Mouse (Mus musculus): ENCODE data around the gene Ltbp3. TPM values are rescaled to one million over a fixed set of nuclear protein-coding genes. Genes with fewer than 3 reads are reported as not detected.
A peak's percentile ranks its signal among the peaks of the same experiment; 100 is the strongest.

Gene Ltbp3
- polyA plus RNA-seq, 1 experiment from 2014 or later: 16.6 TPM

DNA sequence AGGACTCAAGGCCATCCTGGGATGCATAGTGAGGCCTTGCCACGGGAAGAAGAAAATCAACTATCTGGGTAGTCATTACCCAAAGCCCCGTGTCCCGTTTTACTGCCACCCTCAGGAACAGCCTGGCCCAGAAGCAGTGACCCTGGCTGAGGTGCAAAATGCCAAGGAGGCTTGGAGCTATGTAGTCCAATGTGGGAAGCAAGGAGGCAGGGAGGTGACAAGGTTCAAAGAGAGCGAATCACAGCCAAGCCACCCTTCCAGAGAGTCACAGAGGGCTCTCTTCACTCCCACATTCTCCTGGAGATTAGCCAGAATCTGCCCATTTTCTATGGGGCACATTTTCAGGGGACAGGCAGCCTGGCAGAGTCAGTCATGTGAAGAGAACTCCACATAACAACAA is 26.6 kb downstream of the Ltbp3 start:
- Histone ChIP-seq H3K36me3 (peaks cover 66% of the 10 kb centered on the region), H3K9ac (0 out of 2 replicates have a peak overlapping the region, but pooled peaks have one; percentile 8), H3K27ac (no peak overlapping the region), H3K4me2 (replicated peaks) (no peak overlapping the region), H3K4me1 (peaks cover 19% of the 10 kb centered on the region), H3K9me3 (replicated peaks) (no peaks in the 10 kb centered on the region), H3K27me3 (no peaks in the 10 kb centered on the region), H3K4me3 (no peak overlapping the region)
- 91% methylated on average over 4 of the region's 4 CpGs for WGBS
- ATAC-seq (ENCODE audit: low FRiP score): no peak

DNA sequence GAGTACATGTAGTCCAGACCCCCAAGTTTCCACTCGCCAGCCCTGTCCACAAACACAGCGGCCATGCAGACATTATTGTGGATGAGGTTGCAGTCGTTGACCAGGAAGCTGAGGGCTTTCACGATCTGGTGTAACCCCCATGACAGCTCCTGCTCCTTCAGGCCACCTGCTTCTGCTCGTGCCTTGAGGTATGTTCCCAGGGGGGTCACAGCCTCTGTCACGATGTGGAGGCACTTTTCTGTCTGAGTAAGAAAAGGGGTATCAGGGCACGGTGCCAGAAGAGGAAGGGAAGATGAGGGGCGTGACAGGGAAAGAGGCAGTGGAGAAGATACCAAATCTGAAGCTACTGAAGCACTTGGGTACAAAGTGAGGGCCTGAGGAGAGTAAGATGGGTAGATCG is 29.6 kb downstream of the Ltbp3 start:
- ATAC-seq (ENCODE audit: low FRiP score): 0 out of 2 replicates have a peak, but pooled peaks have one; percentile 10
- H3K9ac ChIP-seq: peak overlapping the region; percentile 93
- H3K27me3 ChIP-seq: no peaks in the 10 kb centered on the region
- H3K36me3 ChIP-seq: peaks cover 39% of the 10 kb centered on the region
- H3K9me3 ChIP-seq (replicated peaks): no peaks in the 10 kb centered on the region
- H3K4me2 ChIP-seq (replicated peaks): peak overlapping the region; percentile 87
- peaks cover 19% of the 10 kb centered on the region for H3K4me1 ChIP-seq
- H3K4me3 ChIP-seq: peak overlapping the region; percentile 93
- no peak overlapping the region for H3K27ac ChIP-seq
- 47% methylated on average over 9 of the region's 9 CpGs for WGBS

DNA sequence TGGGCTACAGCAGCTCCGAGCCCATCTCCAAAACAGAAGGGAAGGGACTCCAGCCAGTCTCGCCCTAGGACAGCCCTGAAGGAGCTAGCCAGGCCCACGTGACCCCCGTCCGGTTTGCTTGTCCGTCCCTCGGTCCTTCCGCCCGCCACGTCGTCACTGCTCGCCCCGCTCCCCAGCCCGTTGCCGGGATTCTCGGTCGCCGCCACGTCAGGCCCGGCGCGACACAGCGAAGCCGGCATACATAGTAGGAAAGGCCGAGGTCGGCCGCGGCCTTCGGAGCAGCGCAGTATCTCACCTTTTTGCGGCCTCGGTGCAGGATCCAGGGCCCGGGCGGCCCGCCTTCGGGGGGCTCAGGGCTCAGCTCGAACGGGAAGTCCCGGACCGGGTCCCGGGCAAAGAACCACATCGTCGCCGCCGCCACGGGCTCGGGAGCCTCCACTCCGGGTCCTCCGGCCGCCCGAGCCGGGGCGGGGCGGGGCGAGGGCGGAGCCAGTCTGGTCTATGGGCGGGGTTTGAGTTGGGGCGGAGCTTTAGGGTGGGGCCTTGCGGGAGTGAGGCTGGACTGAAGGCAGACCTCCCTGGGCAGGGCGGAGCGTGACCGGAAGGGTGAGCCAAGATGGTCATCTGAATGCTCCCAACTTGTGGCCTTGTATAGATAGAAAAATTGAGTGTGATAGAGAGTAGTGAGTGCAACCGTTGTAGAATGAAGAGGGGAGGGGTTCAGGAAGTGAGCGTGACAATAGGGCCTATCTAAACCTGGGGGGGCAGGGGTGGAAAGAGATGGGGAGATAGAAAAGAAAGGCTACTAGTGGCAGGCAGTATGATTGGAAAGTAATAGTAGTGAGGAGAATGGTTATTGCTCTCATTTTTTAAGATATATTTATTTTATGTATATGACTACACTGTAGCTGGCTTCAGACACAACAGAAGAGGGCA is 30.5 kb downstream of the Ltbp3 start, which contains the start of gene Scyl1:
Gene Scyl1, minus strand, starts transcription at position 495 of the 936 bp plus-strand sequence.
- peak within 1 kb of the TSS; percentile 93 for H3K9ac ChIP-seq
- under 1% methylated on average over 63 of the region's 64 CpGs for WGBS
- H3K9me3 ChIP-seq (replicated peaks): no peaks in the 10 kb centered on the region
- peaks cover 30% of the 10 kb centered on the region for H3K36me3 ChIP-seq
- H3K4me3 ChIP-seq: peak within 1 kb of the TSS; percentile 93
- H3K4me2 ChIP-seq (replicated peaks): peak within 1 kb of the TSS; percentile 87
- no peaks in the 10 kb centered on the region for H3K27me3 ChIP-seq
- peak; percentile 97 for ATAC-seq (ENCODE audit: low FRiP score)
- peaks cover 19% of the 10 kb centered on the region for H3K4me1 ChIP-seq
- peak within 1 kb of the TSS; percentile 80 for H3K27ac ChIP-seq

DNA sequence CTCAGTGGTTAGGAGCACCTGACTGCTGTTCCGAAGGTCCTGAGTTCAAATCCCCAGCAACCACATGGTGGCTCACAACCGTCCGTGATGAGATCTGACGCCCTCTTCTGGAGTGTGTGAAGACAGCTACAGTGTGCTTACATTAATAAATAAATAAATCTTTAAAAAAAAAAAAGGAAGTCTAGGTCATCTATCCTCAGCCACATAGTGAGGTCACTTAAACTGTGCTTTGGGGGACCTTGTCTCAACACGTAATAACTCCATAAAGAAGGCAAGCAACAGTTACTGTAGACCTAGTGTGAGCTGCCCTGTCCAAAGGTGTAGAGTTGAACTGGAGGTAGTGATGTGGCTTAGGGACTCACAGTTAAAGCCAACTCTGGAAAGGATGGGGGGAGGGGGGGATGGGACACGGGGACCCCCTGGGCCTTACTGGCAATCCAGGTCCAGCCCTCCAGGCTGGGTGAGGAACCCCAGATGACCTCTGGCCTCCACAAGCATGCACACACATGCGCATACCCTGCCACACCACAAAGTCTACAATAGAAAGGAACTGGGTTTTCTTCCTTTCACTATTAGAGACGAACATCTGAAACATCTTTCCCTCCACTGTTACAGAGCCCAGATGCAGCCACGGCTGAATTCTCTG is 36.8 kb downstream of the Ltbp3 start:
- H3K4me2 ChIP-seq (replicated peaks): no peak overlapping the region
- H3K4me1 ChIP-seq: no peaks in the 10 kb centered on the region
- H3K36me3 ChIP-seq: no peaks in the 10 kb centered on the region
- H3K27me3 ChIP-seq: no peaks in the 10 kb centered on the region
- no peak overlapping the region for H3K4me3 ChIP-seq
- H3K27ac ChIP-seq: no peak overlapping the region
- peak overlapping the region; percentile 18; the same call in 1 of the 2 replicates for H3K9ac ChIP-seq
- WGBS: 79% methylated on average over 9 of the region's 9 CpGs
- ATAC-seq (ENCODE audit: low FRiP score): no peak
- no peaks in the 10 kb centered on the region for H3K9me3 ChIP-seq (replicated peaks)

DNA sequence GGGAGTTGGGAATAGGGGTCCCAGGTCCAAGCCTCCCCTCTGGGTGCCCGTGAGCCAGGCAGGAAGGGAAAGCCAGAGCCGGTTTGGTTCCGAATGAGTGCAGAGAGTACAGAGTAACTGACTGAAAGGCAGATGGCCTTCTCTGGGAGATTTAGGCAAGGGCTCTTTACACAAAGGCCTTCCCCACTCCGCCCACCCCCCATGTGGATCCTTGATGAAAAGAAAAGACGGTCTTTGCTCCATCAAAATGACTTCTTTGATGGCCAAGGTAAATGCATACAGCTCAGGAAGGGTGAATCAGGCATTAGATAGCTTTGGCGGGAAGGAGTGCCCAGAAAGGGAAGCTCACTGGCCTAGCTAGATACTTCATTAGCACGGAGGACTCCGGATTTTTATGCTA is 37.6 kb downstream of the Ltbp3 start:
- no peaks in the 10 kb centered on the region for H3K9me3 ChIP-seq (replicated peaks)
- no peaks in the 10 kb centered on the region for H3K27me3 ChIP-seq
- H3K27ac ChIP-seq: no peak overlapping the region
- no peak overlapping the region for H3K4me3 ChIP-seq
- H3K9ac ChIP-seq: 0 out of 2 replicates have a peak overlapping the region, but pooled peaks have one; percentile 18
- H3K4me2 ChIP-seq (replicated peaks): no peak overlapping the region
- WGBS: 46% methylated on average over 8 of the region's 8 CpGs
- H3K4me1 ChIP-seq: no peaks in the 10 kb centered on the region
- ATAC-seq (ENCODE audit: low FRiP score): no peak
- no peaks in the 10 kb centered on the region for H3K36me3 ChIP-seq

DNA sequence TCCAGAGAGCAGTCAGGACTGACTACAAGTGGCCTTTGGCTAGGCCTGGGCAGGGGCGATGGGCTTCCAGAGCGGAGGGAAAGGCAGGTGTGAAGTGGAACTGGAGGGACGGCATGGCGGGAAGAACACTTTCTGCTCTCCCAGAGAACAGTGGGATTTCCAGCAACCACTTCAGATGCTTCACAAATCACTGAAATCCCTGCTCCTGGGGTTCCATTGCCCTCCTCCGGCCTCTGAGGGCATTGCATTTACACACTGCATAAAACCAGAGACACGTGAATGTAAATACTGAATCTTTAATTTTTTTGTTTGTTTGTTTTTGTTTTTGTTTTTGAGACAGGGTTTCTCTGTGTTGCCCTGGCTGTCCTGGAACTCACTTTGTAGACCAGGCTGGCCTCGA is 39.5 kb downstream of the Ltbp3 start:
- Histone ChIP-seq H3K27me3 (no peaks in the 10 kb centered on the region), H3K4me1 (no peaks in the 10 kb centered on the region), H3K4me3 (no peak overlapping the region), H3K4me2 (replicated peaks) (no peak overlapping the region), H3K36me3 (no peaks in the 10 kb centered on the region), H3K9me3 (replicated peaks) (no peaks in the 10 kb centered on the region), H3K9ac (no peak overlapping the region), H3K27ac (no peak overlapping the region)
- WGBS: 71% methylated on average over 7 of the region's 7 CpGs
- no peak for ATAC-seq (ENCODE audit: low FRiP score)

DNA sequence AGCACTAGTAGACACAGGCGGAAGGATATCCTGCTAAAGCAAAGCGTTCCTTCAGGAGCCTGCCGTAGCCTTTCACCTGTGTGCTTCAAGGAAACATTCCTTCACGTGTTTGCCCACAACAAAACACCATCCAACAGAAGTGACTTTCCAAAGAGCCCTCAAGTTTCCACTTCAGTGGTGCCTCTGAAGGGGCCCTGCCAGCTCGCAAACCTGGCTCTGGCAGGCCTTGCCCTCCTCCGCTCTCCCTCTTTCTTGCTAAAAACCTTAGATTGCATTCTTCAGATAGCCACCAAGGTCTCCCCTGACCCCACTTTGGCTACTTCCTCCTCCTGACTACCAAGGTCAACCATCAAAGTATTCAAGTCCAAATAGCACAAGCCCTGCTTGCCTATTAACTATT is 40.8 kb downstream of the Ltbp3 start:
- no peak overlapping the region for H3K4me2 ChIP-seq (replicated peaks)
- 89% methylated on average over 6 of the region's 6 CpGs for WGBS
- no peak overlapping the region for H3K9ac ChIP-seq
- H3K4me1 ChIP-seq: no peaks in the 10 kb centered on the region
- no peaks in the 10 kb centered on the region for H3K36me3 ChIP-seq
- H3K9me3 ChIP-seq (replicated peaks): no peaks in the 10 kb centered on the region
- no peaks in the 10 kb centered on the region for H3K27me3 ChIP-seq
- no peak overlapping the region for H3K4me3 ChIP-seq
- no peak for ATAC-seq (ENCODE audit: low FRiP score)
- H3K27ac ChIP-seq: no peak overlapping the region

DNA sequence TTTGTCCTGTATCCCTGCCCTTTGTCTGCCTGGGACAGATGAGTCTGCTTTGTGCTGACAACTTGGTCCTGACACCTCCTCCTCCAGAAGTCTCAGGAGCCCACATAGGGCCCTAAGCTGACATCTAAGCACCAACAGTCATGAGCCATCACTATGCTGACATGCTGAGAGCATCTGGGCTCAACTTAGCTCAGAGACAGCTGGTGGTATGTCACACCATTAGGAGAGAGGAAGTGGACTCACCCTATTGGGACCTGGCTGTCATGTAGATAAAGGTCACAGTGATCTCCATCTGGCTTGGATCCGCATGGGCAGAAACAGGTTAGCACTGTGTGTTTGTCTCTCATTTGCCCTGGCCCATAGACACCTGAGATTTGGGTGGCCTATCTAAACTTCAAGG is 41.4 kb downstream of the Ltbp3 start:
- Histone ChIP-seq H3K27ac (no peak overlapping the region), H3K36me3 (no peaks in the 10 kb centered on the region), H3K9ac (no peak overlapping the region), H3K4me1 (no peaks in the 10 kb centered on the region), H3K27me3 (no peaks in the 10 kb centered on the region), H3K4me3 (no peak overlapping the region), H3K4me2 (replicated peaks) (no peak overlapping the region), H3K9me3 (replicated peaks) (no peaks in the 10 kb centered on the region)
- 81% methylated on average over 1 of the region's 1 CpGs for WGBS
- ATAC-seq (ENCODE audit: low FRiP score): no peak

DNA sequence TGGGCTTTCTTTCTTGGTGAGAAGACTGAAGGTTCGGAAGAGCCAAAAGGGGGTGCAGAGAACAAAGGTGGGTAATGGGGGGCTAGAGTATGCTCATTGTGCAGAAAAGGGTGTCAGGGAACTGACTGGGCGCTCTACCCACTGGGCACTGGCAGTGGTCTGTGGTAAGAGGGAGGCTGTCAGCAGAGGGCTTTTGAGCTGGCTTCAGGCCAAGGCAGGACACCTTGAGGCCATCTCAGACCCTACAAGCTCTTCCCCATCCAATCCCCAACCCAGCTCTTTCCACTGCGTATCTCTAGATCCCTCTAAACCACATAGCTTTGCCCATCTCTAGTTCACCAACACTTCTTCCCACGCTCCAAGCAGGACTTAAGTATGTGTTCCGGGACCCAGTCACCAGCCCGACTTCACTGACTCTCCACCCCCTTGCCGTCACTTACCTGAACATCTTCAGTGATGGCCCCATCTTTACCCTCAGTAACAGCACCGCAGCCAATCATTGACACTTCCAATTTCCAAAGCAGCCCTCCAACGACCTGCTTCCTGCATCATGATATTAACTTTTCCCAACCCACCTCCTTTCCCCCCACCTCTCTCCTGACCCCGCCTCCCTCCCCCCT is 44.4 kb downstream of the Ltbp3 start:
- Histone ChIP-seq H3K4me1 (no peaks in the 10 kb centered on the region), H3K27ac (no peak overlapping the region), H3K9me3 (replicated peaks) (no peaks in the 10 kb centered on the region), H3K27me3 (no peaks in the 10 kb centered on the region), H3K9ac (no peak overlapping the region), H3K4me3 (no peak overlapping the region), H3K36me3 (no peaks in the 10 kb centered on the region), H3K4me2 (replicated peaks) (no peak overlapping the region)
- no peak for ATAC-seq (ENCODE audit: low FRiP score)
- 61% methylated on average over 10 of the region's 10 CpGs for WGBS

DNA sequence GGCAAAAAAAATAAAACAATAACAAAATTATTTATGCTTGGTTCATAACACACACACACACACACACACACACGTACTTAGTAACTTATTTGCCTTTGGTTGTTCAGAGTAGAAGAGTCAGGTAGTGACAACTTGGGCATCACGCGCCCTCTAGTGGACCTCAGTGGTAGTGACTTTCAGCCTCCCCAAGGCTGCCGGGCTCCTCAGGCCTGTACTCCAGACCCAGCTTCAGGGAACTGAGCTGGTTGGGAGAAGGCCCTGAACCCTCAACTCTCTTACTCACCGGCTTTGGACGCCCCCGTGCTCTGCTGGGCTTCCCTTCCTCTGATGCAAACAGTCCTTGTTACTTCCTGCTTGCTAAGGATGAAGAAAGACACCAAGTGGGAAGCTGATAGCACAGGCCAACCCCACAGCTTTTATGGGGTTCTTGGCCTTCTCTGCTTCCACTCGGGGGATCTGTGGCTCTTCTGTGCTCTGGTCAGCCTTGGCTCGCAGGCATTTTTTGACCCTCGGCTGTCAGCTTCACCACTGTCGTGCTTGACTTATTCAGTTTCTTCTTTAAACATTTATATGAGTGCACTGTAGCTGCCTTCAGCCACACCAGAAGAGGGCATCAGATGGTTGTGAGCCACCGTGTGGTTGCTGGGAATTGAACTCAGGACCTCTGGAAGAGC is 45.9 kb downstream of the Ltbp3 start:
- no peak overlapping the region for H3K27ac ChIP-seq
- no peaks in the 10 kb centered on the region for H3K27me3 ChIP-seq
- ATAC-seq (ENCODE audit: low FRiP score): peak; percentile 71
- H3K4me1 ChIP-seq: no peaks in the 10 kb centered on the region
- H3K36me3 ChIP-seq: no peaks in the 10 kb centered on the region
- H3K4me2 ChIP-seq (replicated peaks): no peak overlapping the region
- 12% methylated on average over 12 of the region's 12 CpGs for WGBS
- no peak overlapping the region for H3K4me3 ChIP-seq
- H3K9ac ChIP-seq: no peak overlapping the region
- no peaks in the 10 kb centered on the region for H3K9me3 ChIP-seq (replicated peaks)

DNA sequence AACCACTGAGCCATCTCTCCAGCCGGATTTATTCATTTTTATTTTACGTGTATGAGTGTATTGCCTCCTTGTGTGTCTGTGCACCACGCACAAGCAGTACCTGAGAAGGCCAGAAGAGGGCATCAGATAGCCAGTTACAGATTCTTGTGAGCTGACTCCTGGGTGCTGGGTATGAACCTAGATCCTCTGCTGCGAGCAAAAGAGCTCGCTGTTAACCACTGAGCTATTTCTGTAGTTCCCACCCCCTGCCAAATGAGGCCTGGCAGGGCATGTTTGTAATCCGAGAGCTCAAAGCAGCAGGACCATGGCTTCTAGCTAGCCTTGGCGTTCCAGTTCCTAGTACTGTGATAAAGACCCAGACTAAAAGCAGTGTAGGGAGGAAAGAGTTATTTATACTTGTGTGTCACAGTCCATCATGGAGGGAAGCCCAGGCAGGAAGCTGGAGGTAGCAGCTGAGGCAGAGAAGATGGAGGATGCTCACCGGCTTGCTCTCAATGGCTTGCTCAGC is 46.5 kb downstream of the Ltbp3 start:
- Histone ChIP-seq H3K27me3 (no peaks in the 10 kb centered on the region), H3K4me1 (no peaks in the 10 kb centered on the region), H3K36me3 (no peaks in the 10 kb centered on the region), H3K4me3 (no peak overlapping the region), H3K9ac (no peak overlapping the region), H3K9me3 (replicated peaks) (no peaks in the 10 kb centered on the region), H3K4me2 (replicated peaks) (no peak overlapping the region), H3K27ac (no peak overlapping the region)
- no peak for ATAC-seq (ENCODE audit: low FRiP score)
- 13% methylated on average over 8 of the region's 8 CpGs for WGBS

DNA sequence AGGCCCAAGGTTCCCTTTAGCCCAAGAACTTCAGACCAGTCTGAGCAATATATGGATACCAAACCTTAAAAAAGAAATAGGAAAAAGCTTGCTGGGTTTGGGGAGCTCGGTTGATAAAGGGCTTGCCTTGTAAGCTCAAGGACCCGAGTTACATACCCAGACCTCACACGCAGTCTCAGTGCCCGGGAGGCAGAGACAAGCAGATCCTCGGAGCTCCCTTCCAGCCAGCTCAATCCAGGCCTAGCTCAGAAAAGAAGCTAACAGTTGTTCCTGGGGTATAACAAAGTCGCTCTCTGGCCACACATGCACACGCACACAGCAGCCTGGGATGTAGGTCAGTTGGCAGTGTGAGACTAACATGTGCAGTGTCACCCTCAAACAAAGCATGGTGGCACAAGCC is 47.2 kb downstream of the Ltbp3 start:
- H3K27me3 ChIP-seq: no peaks in the 10 kb centered on the region
- H3K9ac ChIP-seq: no peak overlapping the region
- no peaks in the 10 kb centered on the region for H3K9me3 ChIP-seq (replicated peaks)
- no peak overlapping the region for H3K27ac ChIP-seq
- no peak overlapping the region for H3K4me3 ChIP-seq
- H3K36me3 ChIP-seq: no peaks in the 10 kb centered on the region
- WGBS: 87% methylated on average over 7 of the region's 7 CpGs
- no peaks in the 10 kb centered on the region for H3K4me1 ChIP-seq
- no peak for ATAC-seq (ENCODE audit: low FRiP score)
- no peak overlapping the region for H3K4me2 ChIP-seq (replicated peaks)

Data from hindbrain, embryonic 12.5 days (tissue).